11 mouse cellular contexts compared by ENCODE assay signal in genomic region chr2:47088635-47089034, GRCm38 (mm10).
DNase-seq lines count a peak whose midpoint lies in the region; ATAC-seq lines count a peak whose summit lies in the region.
"Had no signal": no experiment of that assay in that cellular context is flagged by ENCODE, and none has a peak within 500 bp of the region (broad histone marks: within the 10 kb centered on the region; RNA-seq: fewer than 3 reads in every experiment).

No protein-coding gene starts in this region.

- H3K4me1 ChIP-seq in kidney, embryonic 15.5 days = no peaks in the 10 kb centered on the region
- no peaks in the 10 kb centered on the region for H3K4me1 ChIP-seq in hindbrain, embryonic 14.5 days (replicated peaks; ENCODE audit: control insufficient read depth, insufficient read depth, low read length)
- H3K4me1 ChIP-seq: forebrain, embryonic 13.5 days; heart, embryonic 13.5 days; megakaryocyte, embryonic 14.5 days had no signal

- no peak overlapping the region for H3K4me3 ChIP-seq in kidney, embryonic 15.5 days (replicated peaks)
- no peak overlapping the region for H3K4me3 ChIP-seq in hindbrain, embryonic 14.5 days (replicated peaks; ENCODE audit: low read length)
- H3K4me3 ChIP-seq: forebrain, embryonic 13.5 days; heart, embryonic 13.5 days; megakaryocyte, embryonic 14.5 days had no signal

- no peaks in the 10 kb centered on the region for H3K27me3 ChIP-seq in kidney, embryonic 15.5 days
- no peaks in the 10 kb centered on the region for H3K27me3 ChIP-seq in hindbrain, embryonic 14.5 days (ENCODE audit: control insufficient read depth, insufficient read depth, low read length)
- H3K27me3 ChIP-seq: forebrain, embryonic 13.5 days; heart, embryonic 13.5 days; megakaryocyte, embryonic 14.5 days had no signal

- H3K36me3 ChIP-seq in kidney, embryonic 15.5 days = no peaks in the 10 kb centered on the region
- no peaks in the 10 kb centered on the region for H3K36me3 ChIP-seq in hindbrain, embryonic 14.5 days (replicated peaks; ENCODE audit: control insufficient read depth, insufficient read depth)
- H3K36me3 ChIP-seq: heart, embryonic 13.5 days had no signal

- H3K27ac ChIP-seq in kidney, embryonic 15.5 days = no peak overlapping the region
- H3K27ac ChIP-seq in hindbrain, embryonic 14.5 days = no peak overlapping the region
- H3K27ac ChIP-seq: forebrain, embryonic 13.5 days; heart, embryonic 13.5 days had no signal

- ATAC-seq in kidney, embryonic 15.5 days (replicated peaks; ENCODE audit: low FRiP score) = peak; percentile 67; the same call in 1 of the 2 replicates
- peak; percentile 46; the same call in 1 of the 2 replicates for ATAC-seq in hindbrain, embryonic 14.5 days (ENCODE audit: low FRiP score)
- ATAC-seq: forebrain, embryonic 13.5 days had no signal

- WGBS in kidney, embryonic 15.5 days = 46% methylated on average over 4 of the region's 4 CpGs
- 20% methylated on average over 4 of the region's 4 CpGs for WGBS in hindbrain, embryonic 14.5 days

- no peak overlapping the region for H3K9ac ChIP-seq in kidney, embryonic 15.5 days
- no peak overlapping the region for H3K9ac ChIP-seq in hindbrain, embryonic 14.5 days
- H3K9ac ChIP-seq: forebrain, embryonic 13.5 days; heart, embryonic 13.5 days had no signal

- no peak for DNase-seq in kidney, adult 11 months
- peak; percentile 7 for DNase-seq in A20 (ENCODE audit: low read depth, low spot score)
- DNase-seq in R1 (ENCODE audit: low read depth, low spot score) = peak; percentile 36
- DNase-seq in hindbrain, embryonic 14.5 days (ENCODE audit: low spot score) = peak; percentile 52
- DNase-seq in testis, postnatal 10 days (ENCODE audit: low spot score) = no peak
- no peak for DNase-seq in thymus, postnatal 0 days (ENCODE audit: low spot score)
- DNase-seq: thymus, adult 2 months had no signal

- H3K9me3 ChIP-seq in kidney, embryonic 15.5 days (replicated peaks) = no peaks in the 10 kb centered on the region
- H3K9me3 ChIP-seq in hindbrain, embryonic 14.5 days (ENCODE audit: control insufficient read depth, low read length) = no peaks in the 10 kb centered on the region
- H3K9me3 ChIP-seq: forebrain, embryonic 13.5 days; heart, embryonic 13.5 days had no signal

- no peak overlapping the region for H3K4me2 ChIP-seq in kidney, embryonic 15.5 days
- H3K4me2 ChIP-seq in hindbrain, embryonic 14.5 days (replicated peaks) = no peak overlapping the region
- H3K4me2 ChIP-seq: forebrain, embryonic 13.5 days; heart, embryonic 13.5 days had no signal

Comparison
In these comparisons a context has a peak if more than half of its experiments do, and no peak if none do; other contexts are left out.
1. DNase-seq: peak in A20 (single experiment), R1 (single experiment) and hindbrain, embryonic 14.5 days (single experiment); none in kidney, adult 11 months (single experiment), testis, postnatal 10 days (single experiment) and thymus, postnatal 0 days (single experiment).